Mouse (Mus musculus): ENCODE results near the gene Elf2. TPM values are rescaled to one million over a fixed set of nuclear protein-coding genes. Genes with fewer than 3 reads are reported as not detected.

Gene Elf2
- total and polyA plus RNA-seq, 3 experiments = 52.6 to 111 (median 67.8) TPM

DNA sequence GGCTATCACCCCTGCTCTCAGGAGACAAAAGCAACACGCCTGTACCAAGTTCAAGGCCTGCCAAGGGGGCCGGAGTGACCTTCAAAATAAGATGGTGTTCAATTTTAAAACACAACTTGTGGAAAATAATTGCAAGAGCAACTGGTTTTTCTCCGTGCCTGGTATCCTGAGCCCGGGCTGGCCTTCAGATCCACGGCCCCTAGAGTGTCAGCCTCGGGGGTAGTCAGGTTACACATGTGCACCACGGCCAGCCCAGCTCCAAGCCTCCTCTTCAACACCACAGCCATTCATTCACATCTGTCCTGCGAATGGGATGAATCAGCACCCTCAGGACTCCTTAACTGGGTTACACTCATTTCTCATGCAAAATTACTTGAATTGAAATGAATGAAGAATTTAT is 34.5 kb downstream of the Elf2 start:
- DNase-seq (ENCODE audit: low spot score) = no peak
- TF ChIP-seq GATA2 (IDR thresholded peaks at IDR 0.05; ENCODE audit: borderline replicate concordance, low read depth, low read length) (no peak), CTCF (IDR thresholded peaks at IDR 0.05; ENCODE audit: low read depth, low read length) (no peak), TAL1 (conservative IDR thresholded peaks at IDR 0.05; ENCODE audit: low read depth, low read length) (no peak), GATA1 (IDR thresholded peaks at IDR 0.05; ENCODE audit: borderline replicate concordance, low read length) (no peak), POLR2AphosphoS5 (IDR thresholded peaks at IDR 0.05; ENCODE audit: insufficient replicate concordance, low read depth, low read length) (no peak)
- 0 out of 2 replicates have a peak, but pooled peaks cover 6% of the 10 kb centered on the region for H3K4me1 ChIP-seq (ENCODE audit: insufficient read depth, low read depth, low read length)
- no peaks in the 10 kb centered on the region for H3K9me3 ChIP-seq (replicated peaks)
- no peak overlapping the region for H3K4me3 ChIP-seq (ENCODE audit: low read depth, low read length)
- peaks cover 91% of the 10 kb centered on the region for H3K36me3 ChIP-seq (replicated peaks)
- ATAC-seq (ENCODE audit: extremely low read depth, insufficient number of reproducible peaks, low FRiP score, poor library complexity, severe bottlenecking) = no peak
- H3K27me3 ChIP-seq (ENCODE audit: insufficient read depth, low read length) = no peaks in the 10 kb centered on the region

- Histone ChIP-seq H3K9me3 (replicated peaks) (no peaks in the 10 kb centered on the region), H3K36me3 (replicated peaks) (peaks cover 74% of the 10 kb centered on the region), H3K4me1 (ENCODE audit: insufficient read depth, low read depth, low read length) (0 out of 2 replicates have a peak, but pooled peaks cover 4% of the 10 kb centered on the region), H3K4me3 (ENCODE audit: low read depth, low read length) (no peak overlapping the region), H3K27me3 (ENCODE audit: insufficient read depth, low read length) (no peaks in the 10 kb centered on the region)
- DNase-seq (ENCODE audit: low spot score) (no peak), ATAC-seq (ENCODE audit: extremely low read depth, insufficient number of reproducible peaks, low FRiP score, poor library complexity, severe bottlenecking) (no peak)
- TF ChIP-seq TAL1 (conservative IDR thresholded peaks at IDR 0.05; ENCODE audit: low read depth, low read length) (no peak), GATA1 (IDR thresholded peaks at IDR 0.05; ENCODE audit: borderline replicate concordance, low read length) (no peak), GATA2 (IDR thresholded peaks at IDR 0.05; ENCODE audit: borderline replicate concordance, low read depth, low read length) (no peak), POLR2AphosphoS5 (IDR thresholded peaks at IDR 0.05; ENCODE audit: insufficient replicate concordance, low read depth, low read length) (no peak), CTCF (IDR thresholded peaks at IDR 0.05; ENCODE audit: low read depth, low read length) (no peak)
Measured at GRCm38 (mm10) chr3:51302971-51303476, 37.4 kb downstream of the Elf2 start.

GRCm38 (mm10) chr3:51301583-51301982 is 38.9 kb downstream of the Elf2 start:
- DNase-seq (ENCODE audit: low spot score) (no peak), ATAC-seq (ENCODE audit: extremely low read depth, insufficient number of reproducible peaks, low FRiP score, poor library complexity, severe bottlenecking) (no peak)
- no peak overlapping the region for H3K4me3 ChIP-seq (ENCODE audit: low read depth, low read length)
- H3K4me1 ChIP-seq (ENCODE audit: insufficient read depth, low read depth, low read length) = 0 out of 2 replicates have a peak, but pooled peaks cover 6% of the 10 kb centered on the region
- peaks cover 80% of the 10 kb centered on the region for H3K36me3 ChIP-seq (replicated peaks)
- no peak for TF ChIP-seq POLR2AphosphoS5 (IDR thresholded peaks at IDR 0.05; ENCODE audit: insufficient replicate concordance, low read depth, low read length)
- no peaks in the 10 kb centered on the region for H3K9me3 ChIP-seq (replicated peaks)
- H3K27me3 ChIP-seq (ENCODE audit: insufficient read depth, low read length) = no peaks in the 10 kb centered on the region

GRCm38 (mm10) chr3:51296790-51297189 is 43.7 kb downstream of the Elf2 start:
- H3K36me3 ChIP-seq (replicated peaks) = peaks cover 77% of the 10 kb centered on the region
- no peak overlapping the region for H3K4me3 ChIP-seq (ENCODE audit: low read depth, low read length)
- no peak for DNase-seq (ENCODE audit: low spot score)
- H3K27me3 ChIP-seq (ENCODE audit: insufficient read depth, low read length) = no peaks in the 10 kb centered on the region
- H3K4me1 ChIP-seq (ENCODE audit: insufficient read depth, low read depth, low read length) = 0 out of 2 replicates have a peak, but pooled peaks cover 5% of the 10 kb centered on the region
- ATAC-seq (ENCODE audit: extremely low read depth, insufficient number of reproducible peaks, low FRiP score, poor library complexity, severe bottlenecking) = no peak
- TF ChIP-seq GATA1 (IDR thresholded peaks at IDR 0.05; ENCODE audit: borderline replicate concordance, low read length) = no peak
- no peak for TF ChIP-seq POLR2AphosphoS5 (IDR thresholded peaks at IDR 0.05; ENCODE audit: insufficient replicate concordance, low read depth, low read length)
- TF ChIP-seq TAL1 (conservative IDR thresholded peaks at IDR 0.05; ENCODE audit: low read depth, low read length) = no peak
- TF ChIP-seq GATA2 (IDR thresholded peaks at IDR 0.05; ENCODE audit: borderline replicate concordance, low read depth, low read length) = no peak
- TF ChIP-seq CTCF (IDR thresholded peaks at IDR 0.05; ENCODE audit: low read depth, low read length) = no peak
- H3K9me3 ChIP-seq (replicated peaks) = no peaks in the 10 kb centered on the region

- 0 out of 2 replicates have a peak, but pooled peaks cover 2% of the 10 kb centered on the region for H3K4me1 ChIP-seq (ENCODE audit: insufficient read depth, low read depth, low read length)
- no peak overlapping the region for H3K4me3 ChIP-seq (ENCODE audit: low read depth, low read length)
- DNase-seq (ENCODE audit: low spot score) (no peak), ATAC-seq (ENCODE audit: extremely low read depth, insufficient number of reproducible peaks, low FRiP score, poor library complexity, severe bottlenecking) (no peak)
- no peaks in the 10 kb centered on the region for H3K27me3 ChIP-seq (ENCODE audit: insufficient read depth, low read length)
- TF ChIP-seq GATA2 (IDR thresholded peaks at IDR 0.05; ENCODE audit: borderline replicate concordance, low read depth, low read length) (no peak), POLR2AphosphoS5 (IDR thresholded peaks at IDR 0.05; ENCODE audit: insufficient replicate concordance, low read depth, low read length) (no peak), TAL1 (conservative IDR thresholded peaks at IDR 0.05; ENCODE audit: low read depth, low read length) (no peak), CTCF (IDR thresholded peaks at IDR 0.05; ENCODE audit: low read depth, low read length) (no peak), GATA1 (IDR thresholded peaks at IDR 0.05; ENCODE audit: borderline replicate concordance, low read length) (no peak)
- peaks cover 81% of the 10 kb centered on the region for H3K36me3 ChIP-seq (replicated peaks)
- H3K9me3 ChIP-seq (replicated peaks) = no peaks in the 10 kb centered on the region
Measured at GRCm38 (mm10) chr3:51295225-51295624, 45.2 kb downstream of the Elf2 start.

DNA sequence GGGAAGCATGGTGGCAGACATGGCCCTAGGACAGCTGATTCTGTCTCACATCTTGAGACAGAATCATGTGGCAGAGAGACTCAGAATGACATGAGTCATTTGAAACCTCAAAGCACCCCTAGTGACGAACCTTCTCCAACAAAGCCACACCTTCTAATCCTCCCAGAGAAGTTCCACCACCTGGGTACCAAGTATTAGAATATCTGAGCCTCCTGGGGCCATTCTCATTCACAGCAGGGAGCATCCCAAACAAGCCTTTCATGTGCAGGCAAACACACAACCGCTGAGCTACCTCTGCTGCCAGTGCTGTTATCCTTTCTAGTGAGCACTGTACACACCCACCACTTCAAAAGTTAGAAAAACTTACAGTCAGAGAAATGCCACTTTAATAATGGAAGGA is 46.2 kb downstream of the Elf2 start:
- H3K27me3 ChIP-seq (ENCODE audit: insufficient read depth, low read length) = no peaks in the 10 kb centered on the region
- H3K36me3 ChIP-seq (replicated peaks) = peaks cover 84% of the 10 kb centered on the region
- peaks cover 6% of the 10 kb centered on the region; the same call in 1 of the 2 replicates for H3K4me1 ChIP-seq (ENCODE audit: insufficient read depth, low read depth, low read length)
- H3K9me3 ChIP-seq (replicated peaks) = no peaks in the 10 kb centered on the region
- ATAC-seq (ENCODE audit: extremely low read depth, insufficient number of reproducible peaks, low FRiP score, poor library complexity, severe bottlenecking) (no peak), DNase-seq (ENCODE audit: low spot score) (no peak)
- H3K4me3 ChIP-seq (ENCODE audit: low read depth, low read length) = no peak overlapping the region
- no peak for TF ChIP-seq TAL1 (conservative IDR thresholded peaks at IDR 0.05; ENCODE audit: low read depth, low read length)
- no peak for TF ChIP-seq GATA1 (IDR thresholded peaks at IDR 0.05; ENCODE audit: borderline replicate concordance, low read length)
- no peak for TF ChIP-seq POLR2AphosphoS5 (IDR thresholded peaks at IDR 0.05; ENCODE audit: insufficient replicate concordance, low read depth, low read length)
- no peak for TF ChIP-seq GATA2 (IDR thresholded peaks at IDR 0.05; ENCODE audit: borderline replicate concordance, low read depth, low read length)
- no peak for TF ChIP-seq CTCF (IDR thresholded peaks at IDR 0.05; ENCODE audit: low read depth, low read length)

All from G1E (cell line).